Mouse (Mus musculus): ENCODE measurements around the gene Kndc1. TPM values are rescaled to one million over a fixed set of nuclear protein-coding genes. Genes with fewer than 3 reads are reported as not detected.
A peak's percentile ranks its signal among the peaks of the same experiment; 100 is the strongest.

The Kndc1 gene
- total RNA-seq, 2 experiments from 2014 or later, result not detected

DNA sequence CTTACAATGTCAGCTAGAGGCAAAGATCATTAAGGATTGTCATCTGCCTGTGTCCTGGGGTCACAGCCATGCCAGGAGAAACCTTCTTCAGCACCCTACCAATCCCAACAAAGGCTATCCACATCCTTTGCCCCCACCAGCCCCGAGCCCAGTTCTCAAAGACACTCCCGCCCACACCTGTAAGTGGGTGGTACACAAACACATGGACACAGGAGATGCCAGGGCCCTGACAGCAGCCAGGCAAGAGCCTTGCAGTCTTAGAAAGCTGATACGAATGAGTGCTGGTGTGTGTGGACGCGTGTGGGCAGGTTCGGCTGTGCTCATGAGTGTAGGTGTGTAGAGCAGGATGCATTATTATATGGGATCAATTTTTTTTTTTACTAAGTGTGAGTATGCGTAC lies 6.0 kb downstream of the Kndc1 start:
- no peak for ATAC-seq (replicated peaks; ENCODE audit: low FRiP score, low TSS enrichment, poor library complexity, severe bottlenecking)

DNA sequence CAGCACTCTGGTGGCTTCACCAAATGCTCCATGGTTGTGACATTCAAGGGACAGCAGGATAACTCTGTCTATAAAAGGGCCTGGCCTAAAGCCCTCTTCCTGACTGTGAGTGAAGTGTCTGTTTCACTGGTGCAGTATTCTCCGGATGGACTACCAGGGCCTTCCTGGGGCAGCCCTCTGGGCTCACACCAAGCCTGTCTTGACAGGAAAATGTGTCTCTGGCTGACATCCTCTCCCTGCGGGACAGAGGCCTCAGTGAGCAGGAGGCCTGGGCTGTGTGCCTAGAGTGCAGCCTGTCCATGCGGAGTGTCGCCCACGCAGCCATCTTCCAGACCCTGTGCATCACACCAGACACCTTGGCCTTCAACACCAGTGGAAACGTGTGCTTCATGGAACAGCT lies 6.4 kb downstream of the Kndc1 start:
- ATAC-seq (replicated peaks; ENCODE audit: low FRiP score, low TSS enrichment, poor library complexity, severe bottlenecking), result no peak

DNA sequence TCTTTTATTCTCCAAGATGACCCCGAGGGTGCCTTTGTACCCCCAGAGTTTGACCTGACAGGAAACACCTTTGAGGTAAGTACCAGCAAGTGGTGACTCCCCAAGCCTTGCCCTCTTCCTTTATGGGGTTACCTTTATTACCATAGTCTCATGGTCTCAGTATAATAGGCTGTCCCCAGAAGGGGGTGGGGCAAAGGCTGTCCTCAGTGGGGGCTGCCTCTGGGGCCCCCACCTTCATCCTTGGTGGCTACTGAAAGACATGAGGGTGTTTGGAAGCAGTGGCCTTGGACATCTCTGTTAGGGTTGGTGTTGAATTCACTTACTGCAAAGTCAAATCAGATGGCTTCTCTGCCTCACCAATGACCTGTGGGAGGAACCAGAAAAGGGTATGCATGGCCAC lies 7.5 kb downstream of the Kndc1 start:
- ATAC-seq (replicated peaks; ENCODE audit: low FRiP score, low TSS enrichment, poor library complexity, severe bottlenecking), result no peak

DNA sequence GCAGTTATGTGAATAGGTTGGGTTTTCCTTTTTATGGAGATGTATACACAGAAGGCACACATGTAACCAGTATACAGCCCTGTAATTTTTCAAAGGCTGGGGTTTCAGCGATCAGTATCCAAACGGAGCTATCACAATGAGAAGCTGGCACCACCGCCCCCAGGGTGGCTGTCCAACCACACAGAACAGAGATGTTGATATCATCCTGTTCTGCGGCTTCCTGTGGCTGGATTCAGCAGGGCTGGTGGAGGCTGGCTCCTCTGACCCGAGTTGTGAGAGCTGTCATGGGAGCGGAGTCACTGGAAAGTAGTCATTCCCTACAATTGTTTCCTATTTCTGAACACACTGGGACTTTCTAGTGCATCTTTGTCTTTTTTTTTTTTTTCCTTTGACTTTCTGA lies 10.8 kb downstream of the Kndc1 start:
- ATAC-seq (replicated peaks; ENCODE audit: low FRiP score, low TSS enrichment, poor library complexity, severe bottlenecking), result no peak

DNA sequence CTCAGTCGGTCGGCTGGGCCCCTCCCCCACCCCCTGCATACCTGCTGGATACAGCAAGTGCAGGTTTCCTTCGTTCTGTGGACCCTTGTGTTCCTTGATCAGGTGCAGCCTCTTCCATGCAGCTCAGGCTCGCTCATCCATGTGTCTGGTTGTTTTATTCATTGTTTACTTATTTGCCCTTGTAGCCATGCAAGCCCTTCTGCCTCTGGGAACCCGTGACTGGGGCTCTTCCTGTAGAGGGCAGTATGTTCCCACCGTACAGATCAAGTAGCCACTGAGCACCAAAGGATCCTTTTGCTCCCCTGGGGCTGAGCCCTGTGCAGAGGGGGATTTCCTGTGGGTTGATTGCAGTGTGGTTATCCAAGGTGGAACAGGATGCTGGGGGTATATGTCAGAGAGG lies 11.2 kb downstream of the Kndc1 start:
- ATAC-seq (replicated peaks; ENCODE audit: low FRiP score, low TSS enrichment, poor library complexity, severe bottlenecking), result peak; percentile 77

DNA sequence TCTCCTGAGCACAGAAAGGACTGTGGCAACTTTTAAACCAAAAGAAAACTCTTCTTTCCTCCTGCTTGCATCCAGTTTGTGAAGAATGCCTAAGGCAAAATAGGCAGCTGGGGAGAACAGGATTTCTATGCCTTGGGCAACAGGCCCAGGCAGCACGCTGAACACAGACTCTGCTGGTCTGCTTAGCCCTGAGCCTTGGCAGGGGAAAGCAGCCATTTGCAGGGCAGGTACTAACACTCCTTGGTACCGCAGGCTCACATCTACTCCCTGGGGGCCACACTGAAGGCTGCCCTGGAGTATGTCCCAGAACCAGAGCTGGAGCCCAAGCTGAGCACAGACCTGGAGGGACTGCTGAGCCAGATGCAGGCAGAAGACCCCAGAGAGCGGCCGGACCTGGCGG lies 13.7 kb downstream of the Kndc1 start:
- ATAC-seq (replicated peaks; ENCODE audit: low FRiP score, low TSS enrichment, poor library complexity, severe bottlenecking), result no peak

DNA sequence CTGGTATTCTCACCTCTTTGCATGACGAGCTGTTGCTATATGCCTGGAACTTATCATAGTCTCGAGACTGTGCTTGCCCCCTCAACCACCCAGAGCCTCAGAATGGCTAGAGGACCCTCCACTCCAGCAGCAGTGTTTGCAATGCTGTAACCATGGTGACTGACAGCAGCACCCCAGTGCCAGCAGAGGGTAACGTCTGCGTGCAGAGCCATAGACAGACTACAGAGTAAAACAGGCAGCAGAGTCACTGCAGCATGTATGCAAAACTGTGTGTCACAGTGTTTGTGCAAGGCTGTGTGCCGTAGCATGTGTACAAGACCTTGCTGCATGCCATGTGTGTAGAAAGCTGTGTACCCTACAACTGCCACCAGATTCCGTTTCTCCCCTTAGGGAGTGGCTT lies 15.0 kb downstream of the Kndc1 start:
- ATAC-seq (replicated peaks; ENCODE audit: low FRiP score, low TSS enrichment, poor library complexity, severe bottlenecking), result no peak

DNA sequence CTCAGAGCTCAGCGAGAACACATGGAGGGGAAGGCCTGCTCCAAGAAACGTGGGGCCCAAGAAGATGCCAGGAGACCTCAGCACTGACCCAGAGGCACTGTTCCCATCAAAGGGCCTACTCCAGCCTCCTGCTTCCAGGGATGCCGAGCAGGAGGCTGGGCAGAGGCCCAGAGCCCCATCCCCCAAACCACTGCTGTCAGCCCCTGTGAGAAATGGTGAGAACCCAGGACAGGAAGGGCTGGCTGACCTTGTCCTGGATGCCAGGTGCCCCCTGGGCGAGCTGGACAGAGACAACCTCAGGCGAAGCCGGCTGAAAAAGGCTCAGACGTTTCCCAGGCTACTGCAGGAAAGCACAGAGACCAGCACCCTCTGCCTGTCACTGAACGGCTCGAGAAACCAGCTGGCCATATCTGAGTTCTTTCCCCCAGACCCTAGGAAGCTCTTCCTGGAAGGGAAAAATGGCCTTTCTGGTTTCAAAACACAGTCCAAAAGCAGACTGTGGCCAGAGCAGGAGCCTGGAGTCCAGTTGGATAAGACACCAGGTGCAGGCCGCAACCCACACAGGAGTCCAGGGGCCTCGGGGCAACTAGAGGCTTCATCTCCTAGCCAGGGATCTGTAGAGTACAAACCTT lies 15.8 kb downstream of the Kndc1 start:
- ATAC-seq (replicated peaks; ENCODE audit: low FRiP score, low TSS enrichment, poor library complexity, severe bottlenecking), result no peak

DNA sequence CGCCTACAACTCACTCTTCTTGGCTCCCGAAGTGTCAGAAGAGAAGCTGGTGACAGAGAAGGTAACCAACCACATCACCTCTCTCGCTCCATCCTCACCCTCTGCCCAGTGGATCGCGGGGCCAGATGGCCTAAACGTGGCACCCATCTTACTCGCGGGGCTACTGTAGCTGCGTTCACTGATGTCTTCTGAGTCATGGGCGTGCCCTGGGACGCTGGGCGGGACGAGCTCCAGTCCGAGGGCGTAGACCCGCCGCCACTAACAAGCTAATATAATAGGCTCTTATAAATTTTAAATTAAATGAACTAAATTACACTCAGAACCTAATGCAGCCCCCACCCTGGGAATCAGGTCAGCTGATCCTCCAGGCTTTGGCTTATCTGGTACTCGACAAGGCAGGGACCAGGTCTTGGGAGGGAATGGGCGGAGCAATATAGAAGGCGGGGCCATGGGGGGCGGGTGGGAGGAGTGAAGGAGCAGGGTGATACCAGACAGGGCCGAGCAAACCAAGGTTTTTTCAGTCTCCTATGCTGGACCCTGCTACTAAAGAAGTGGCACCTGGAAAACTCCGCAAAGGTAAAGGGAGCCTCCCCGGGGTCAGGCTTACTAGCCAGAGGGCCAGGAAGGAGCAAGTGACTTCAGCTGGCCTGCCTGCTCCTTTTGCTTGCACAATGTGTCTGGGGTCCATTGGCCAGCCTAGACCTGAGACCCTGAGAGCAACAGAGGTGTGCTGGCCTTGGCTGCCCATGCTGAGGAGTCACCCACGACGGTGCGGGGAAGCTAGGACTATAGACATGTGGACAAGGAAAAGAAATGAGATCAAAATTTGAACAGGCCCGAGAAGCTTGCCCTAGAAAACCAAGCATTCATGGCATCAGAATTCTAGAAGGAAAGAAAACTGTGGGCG lies 19.9 kb downstream of the Kndc1 start:
- peak; percentile 91 for ATAC-seq (replicated peaks; ENCODE audit: low FRiP score, low TSS enrichment, poor library complexity, severe bottlenecking)

DNA sequence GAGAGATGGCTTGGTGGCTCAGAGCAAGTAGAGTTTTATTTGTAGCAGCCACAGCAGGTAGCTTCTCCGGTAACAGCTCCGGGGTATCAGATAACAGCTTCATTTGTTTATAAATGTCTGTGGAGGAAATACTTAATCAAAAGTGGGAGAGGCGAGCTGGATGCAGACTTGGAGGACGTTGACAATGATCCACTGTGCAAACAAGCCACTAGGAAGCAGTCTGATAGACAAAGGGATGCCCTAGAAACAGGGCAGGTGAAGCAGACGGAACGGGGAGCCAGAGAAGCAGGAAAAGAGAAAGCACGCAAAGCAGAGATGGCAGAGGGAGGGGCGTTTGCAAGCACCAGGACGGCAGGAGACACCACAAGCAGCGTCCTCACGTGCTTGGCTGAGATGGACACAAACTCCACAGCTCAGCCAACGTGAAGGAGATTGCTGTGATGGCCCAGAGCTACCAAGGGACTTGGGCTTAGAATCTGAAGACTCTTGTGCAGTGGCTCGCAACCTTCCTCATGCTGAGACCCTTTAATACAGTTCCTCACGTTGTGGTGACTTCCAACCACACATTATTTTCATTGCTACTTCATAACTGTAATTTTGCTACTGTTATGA lies 21.3 kb downstream of the Kndc1 start:
- no peak for ATAC-seq (replicated peaks; ENCODE audit: low FRiP score, low TSS enrichment, poor library complexity, severe bottlenecking)

DNA sequence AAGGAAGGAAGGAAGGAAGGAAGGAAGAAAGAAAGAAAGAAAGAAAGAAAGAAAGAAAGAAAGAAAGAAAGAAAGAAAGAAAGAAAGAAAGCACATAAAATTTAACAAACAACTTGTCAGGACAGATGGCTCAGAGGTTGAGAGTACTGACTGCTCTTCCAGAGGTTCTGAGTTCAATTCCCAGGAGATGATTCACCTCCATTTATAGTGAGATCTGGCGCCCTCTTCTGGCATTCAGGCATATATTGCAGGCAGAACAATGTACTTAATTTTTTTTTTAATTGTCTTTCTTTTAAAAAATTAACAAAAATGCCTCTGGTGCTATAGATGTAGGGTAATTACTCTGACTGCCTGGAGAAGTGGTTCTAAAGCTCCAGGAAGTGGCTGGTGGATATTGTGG lies 21.8 kb downstream of the Kndc1 start:
- ATAC-seq (replicated peaks; ENCODE audit: low FRiP score, low TSS enrichment, poor library complexity, severe bottlenecking), result no peak

DNA sequence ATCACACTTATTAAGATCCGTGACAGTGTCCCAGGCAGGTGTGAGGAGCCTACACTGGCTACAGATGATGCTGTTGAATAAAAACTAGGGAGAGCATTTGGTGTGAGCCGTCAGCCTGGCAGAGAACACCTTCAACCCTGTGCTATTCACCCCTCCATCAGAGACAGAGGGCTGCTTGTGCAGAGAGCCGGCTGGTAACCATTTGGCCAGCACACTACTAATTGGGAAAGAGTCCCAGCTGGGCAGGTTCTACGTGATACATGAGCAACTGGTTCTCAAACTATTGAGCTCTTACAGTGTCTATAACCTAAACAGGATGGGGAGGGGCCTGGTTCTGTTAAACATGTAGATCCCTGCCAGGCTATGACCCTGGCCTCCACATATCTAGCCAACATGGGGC lies 23.8 kb downstream of the Kndc1 start:
- ATAC-seq (replicated peaks; ENCODE audit: low FRiP score, low TSS enrichment, poor library complexity, severe bottlenecking), result no peak

DNA sequence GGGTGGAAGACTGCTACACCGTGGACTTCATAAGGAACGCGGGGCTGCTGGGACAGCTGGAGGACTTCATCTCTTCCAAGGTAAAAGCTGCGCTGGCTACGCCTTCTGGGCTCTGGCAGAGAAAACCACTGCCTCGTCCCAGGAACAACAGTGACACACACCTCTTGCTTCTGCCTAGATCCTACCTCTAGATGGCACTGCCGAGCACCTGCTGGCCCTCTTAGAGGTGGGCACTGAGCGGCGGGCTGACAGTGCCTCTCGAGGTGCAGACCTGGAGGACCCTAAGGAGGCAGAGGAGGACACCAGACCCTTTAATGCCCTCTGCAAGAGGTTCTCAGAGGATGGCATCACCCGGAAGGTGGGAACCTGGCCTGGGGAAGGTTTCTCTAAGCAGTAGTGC lies 36.2 kb downstream of the Kndc1 start:
- peak; percentile 88 for ATAC-seq (replicated peaks; ENCODE audit: low FRiP score, low TSS enrichment, poor library complexity, severe bottlenecking)

DNA sequence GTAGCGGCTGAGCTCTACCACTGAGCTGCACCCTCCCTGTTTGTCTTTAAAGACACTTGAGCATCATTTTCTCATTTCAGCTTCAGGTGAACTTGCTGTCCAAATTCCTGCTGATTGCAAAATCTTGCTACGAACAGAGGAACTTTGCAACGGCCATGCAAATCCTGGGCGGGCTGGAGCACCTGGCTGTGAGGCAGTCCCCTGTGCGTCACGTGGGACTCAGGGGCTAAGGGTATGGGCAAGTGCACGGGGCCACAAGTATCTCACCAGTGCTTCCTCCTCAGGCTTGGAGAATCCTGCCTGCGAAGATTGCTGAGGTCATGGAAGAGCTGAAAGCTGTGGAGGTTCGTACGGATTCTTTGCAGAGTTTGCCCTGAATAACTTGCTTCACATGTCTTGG lies 42.2 kb downstream of the Kndc1 start:
- ATAC-seq (replicated peaks; ENCODE audit: low FRiP score, low TSS enrichment, poor library complexity, severe bottlenecking), result no peak

DNA sequence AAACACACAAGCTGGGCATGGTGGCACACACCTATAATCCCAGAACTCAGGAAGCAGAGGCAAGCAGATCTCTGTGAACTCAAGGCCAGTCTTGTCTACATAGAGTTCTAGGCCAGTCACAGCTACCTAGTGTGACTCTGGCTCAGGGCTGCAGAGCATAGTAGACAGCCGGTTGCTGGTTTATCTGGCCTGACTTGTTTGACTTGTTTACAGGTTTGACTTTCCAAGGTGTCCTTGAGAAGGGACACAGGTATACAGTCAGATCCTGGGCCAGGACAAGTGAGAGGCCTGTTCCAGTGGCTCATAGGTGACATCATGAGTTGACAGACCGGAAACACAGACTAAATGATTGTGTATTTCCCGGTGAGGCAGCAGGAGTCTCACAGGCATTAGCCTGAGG lies 42.6 kb downstream of the Kndc1 start:
- no peak for ATAC-seq (replicated peaks; ENCODE audit: low FRiP score, low TSS enrichment, poor library complexity, severe bottlenecking)

DNA sequence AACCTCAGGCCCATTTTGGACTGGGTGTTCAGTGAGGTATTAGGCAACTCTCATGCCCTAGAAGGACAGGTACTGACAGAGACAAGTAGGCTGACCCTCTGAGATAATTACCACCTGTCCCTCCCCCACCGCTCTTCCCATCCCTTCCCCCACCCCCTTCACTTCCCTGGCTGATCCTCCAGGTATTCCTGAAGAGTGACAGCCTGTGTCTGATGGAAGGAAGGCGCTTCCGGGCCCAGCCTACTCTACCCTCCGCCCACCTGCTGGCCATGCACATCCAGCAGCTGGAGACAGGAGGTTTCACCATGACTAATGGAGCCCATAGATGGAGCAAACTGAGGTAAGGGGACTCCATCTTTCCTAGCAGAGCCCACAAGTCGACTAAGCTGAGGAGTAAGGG lies 43.3 kb downstream of the Kndc1 start:
- no peak for ATAC-seq (replicated peaks; ENCODE audit: low FRiP score, low TSS enrichment, poor library complexity, severe bottlenecking)

DNA sequence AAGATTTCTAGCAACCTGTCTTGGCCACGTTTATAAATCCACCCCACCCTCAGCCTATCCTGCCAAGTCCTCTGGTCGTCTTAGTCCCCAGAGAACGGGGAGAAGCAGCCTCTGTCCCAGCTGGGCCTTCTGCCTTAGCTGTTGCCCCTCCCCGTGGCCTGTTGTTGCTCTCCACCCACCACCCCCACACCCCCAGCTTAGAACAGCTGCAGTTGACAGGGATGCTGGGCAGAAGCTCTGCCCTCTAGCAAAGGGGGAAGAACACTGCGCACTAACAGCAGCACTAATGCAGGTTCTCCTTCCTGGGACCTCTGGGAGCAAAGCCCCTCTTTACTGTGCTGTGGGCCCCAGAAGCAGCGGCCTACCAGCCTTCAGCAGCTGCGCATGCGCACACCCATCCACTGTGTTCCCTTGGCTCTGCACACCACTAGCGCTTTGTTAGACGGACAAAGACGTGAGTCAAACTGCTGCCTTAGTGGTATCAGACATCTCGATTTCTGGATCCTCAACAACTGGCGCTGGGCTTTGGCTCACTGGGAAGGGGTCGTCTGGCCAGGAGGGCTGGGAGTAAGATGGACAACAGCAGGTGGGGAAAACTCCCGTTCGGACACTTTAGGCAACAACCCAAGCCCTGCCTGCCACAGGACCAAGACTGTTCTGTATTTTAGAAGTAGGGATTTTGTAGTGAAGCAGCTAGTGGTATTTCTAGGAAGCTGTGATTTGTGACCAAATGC lies 46.1 kb downstream of the Kndc1 start:
- no peak for ATAC-seq (replicated peaks; ENCODE audit: low FRiP score, low TSS enrichment, poor library complexity, severe bottlenecking)

DNA sequence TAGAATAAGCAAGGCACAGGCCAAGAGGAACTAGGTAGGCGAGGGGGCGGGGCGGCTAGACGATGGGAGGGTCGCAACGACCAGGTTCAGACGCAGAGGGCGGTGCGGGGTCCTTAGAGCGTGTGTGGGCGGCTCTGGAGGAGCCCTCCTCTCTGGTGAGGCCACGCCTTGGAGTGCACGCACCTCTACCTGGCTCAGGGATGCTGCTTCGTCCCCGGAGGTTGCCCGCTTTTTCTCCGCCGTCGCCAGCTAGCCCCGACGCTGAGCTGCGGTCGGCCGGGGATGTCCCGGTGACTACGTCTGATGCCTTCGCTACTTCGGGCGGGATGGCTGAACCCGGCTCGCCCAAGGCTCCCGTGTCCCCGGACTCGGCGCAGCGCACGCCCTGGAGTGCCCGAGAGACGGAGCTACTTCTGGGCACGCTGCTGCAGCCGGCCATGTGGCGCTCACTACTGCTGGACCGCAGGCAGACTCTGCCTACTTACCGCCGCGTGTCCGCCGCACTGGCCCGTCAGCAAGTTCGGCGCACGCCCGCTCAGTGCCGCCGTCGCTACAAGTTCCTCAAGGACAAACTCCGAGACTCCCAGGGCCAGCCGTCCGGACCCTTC lies 49.3 kb downstream of the Kndc1 start, which contains the start of gene Utf1:
TSS of gene Utf1 (plus strand) at position 116 of the 608 bp plus-strand sequence.
- ATAC-seq (replicated peaks; ENCODE audit: low FRiP score, low TSS enrichment, poor library complexity, severe bottlenecking), result peak; percentile 46

Data from megakaryocyte-erythroid progenitor cell, adult 5-6 weeks (primary cell).